Mouse (Mus musculus): Measurements from ENCODE around the gene Vwa5b2. TPM values are rescaled to one million over a fixed set of nuclear protein-coding genes. Genes with fewer than 3 reads are reported as not detected.

The Vwa5b2 gene
- polyA plus RNA-seq, 1 experiment from 2014 or later, result 0.83 TPM

DNA sequence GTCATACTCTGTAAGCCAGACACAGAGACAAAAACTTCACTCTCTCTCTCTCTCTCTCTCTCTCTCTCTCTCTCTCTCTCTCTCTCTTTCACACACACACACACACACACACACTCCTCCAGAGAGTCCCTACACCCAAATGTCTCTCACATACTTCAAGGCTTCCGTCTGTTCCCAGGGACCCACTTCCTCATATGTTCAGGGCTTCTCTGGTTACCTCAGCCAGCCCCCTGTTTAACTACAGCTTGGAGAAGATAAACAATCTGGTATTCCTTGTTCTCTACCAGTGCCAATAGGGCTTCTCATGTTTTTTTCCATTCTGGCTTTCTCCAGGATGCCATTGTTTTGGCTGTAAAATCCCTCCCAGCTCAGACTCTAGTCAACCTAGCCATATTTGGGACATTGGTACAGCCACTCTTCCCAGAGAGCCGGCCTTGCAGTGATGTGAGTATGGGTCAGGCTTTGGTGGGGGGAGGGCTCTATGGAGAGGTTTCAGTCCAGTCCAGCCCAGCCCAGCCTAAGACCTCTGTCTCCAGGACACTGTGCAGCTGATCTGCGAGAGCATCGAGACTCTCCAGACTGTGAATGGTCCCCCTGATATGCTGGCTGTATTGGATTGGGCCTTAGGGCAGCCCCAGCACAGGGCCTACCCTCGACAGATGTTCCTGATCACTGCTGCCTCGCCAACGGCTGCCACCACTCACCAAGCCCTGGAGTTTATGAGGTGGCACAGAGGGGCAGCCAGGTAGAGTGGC, 7.6 kb downstream of the Vwa5b2 start:
- ATAC-seq (ENCODE audit: low read depth), result peak; percentile 28; the same call in 1 of the 2 replicates
- WGBS (ENCODE audit: insufficient replicate concordance), result 35% methylated on average over 7 of the region's 7 CpGs

DNA sequence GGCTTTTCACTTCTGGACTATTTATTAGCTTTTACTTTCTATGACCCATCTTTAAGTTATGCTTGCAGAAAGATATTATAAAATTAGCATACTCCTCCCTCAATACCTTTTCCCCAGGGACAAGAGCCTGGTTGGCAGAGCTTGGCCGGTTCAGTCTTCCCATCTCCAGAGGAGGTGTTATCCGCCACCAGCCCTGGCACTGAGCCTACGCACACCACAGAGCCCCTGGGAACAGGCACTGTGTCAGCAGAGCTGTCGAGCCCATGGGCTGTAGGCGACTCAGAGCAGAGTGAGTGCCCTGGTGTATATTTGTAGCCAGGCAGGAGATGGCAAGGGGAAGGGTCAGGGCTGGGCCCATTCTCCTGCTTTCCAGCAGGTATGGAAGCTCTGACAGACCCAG, 11.2 kb downstream of the Vwa5b2 start:
- Histone ChIP-seq H3K27me3 (ENCODE audit: control insufficient read depth, insufficient read depth, low read depth, low read length) (no peaks in the 10 kb centered on the region), H3K4me1 (ENCODE audit: control insufficient read depth, low read depth, low read length) (peaks cover 14% of the 10 kb centered on the region), H3K27ac (ENCODE audit: low read length) (no peak overlapping the region), H3K36me3 (ENCODE audit: control insufficient read depth, insufficient read depth) (peaks cover 2% of the 10 kb centered on the region), H3K4me3 (ENCODE audit: low read depth, low read length) (no peak overlapping the region), H3K9ac (ENCODE audit: low read depth, low read length) (no peak overlapping the region), H3K9me3 (replicated peaks; ENCODE audit: control insufficient read depth, low read length) (no peaks in the 10 kb centered on the region), H3K4me2 (ENCODE audit: low read depth, low read length) (no peak overlapping the region)
- no peak for ATAC-seq (ENCODE audit: low read depth)
- WGBS (ENCODE audit: insufficient replicate concordance), result 69% methylated on average over 5 of the region's 5 CpGs

More for the DNA sequence above, 7.6 kb downstream of the Vwa5b2 start:
- Histone ChIP-seq H3K27me3 (ENCODE audit: control insufficient read depth, insufficient read depth, low read depth, low read length) (peaks cover 22% of the 10 kb centered on the region), H3K4me3 (ENCODE audit: low read depth, low read length) (no peak overlapping the region), H3K9ac (ENCODE audit: low read depth, low read length) (no peak overlapping the region), H3K9me3 (replicated peaks; ENCODE audit: control insufficient read depth, low read length) (no peaks in the 10 kb centered on the region), H3K4me2 (ENCODE audit: low read depth, low read length) (no peak overlapping the region), H3K4me1 (ENCODE audit: control insufficient read depth, low read depth, low read length) (peaks cover 28% of the 10 kb centered on the region), H3K36me3 (ENCODE audit: control insufficient read depth, insufficient read depth) (no peaks in the 10 kb centered on the region), H3K27ac (ENCODE audit: low read length) (no peak overlapping the region)

DNA sequence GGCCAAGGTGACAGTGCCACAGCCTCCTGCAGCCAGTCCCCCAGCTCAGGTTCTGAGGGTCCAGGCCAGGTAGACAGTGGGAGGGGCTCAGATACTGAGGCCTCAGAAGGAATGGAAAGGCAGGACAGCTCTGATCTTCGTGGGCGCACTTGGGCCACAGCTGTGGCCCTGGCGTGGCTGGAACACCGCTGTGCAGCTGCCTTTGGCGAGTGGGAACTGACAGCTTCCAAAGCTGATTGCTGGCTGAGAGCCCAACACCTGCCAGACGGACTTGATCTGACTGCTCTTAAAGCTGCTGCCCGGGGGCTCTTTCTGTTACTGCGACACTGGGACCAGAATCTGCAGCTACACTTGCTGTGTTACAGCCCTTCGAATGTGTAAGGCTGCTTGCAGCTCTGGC, 15.4 kb downstream of the Vwa5b2 start:
- H3K36me3 ChIP-seq (ENCODE audit: control insufficient read depth, insufficient read depth), result peaks cover 7% of the 10 kb centered on the region
- WGBS (ENCODE audit: insufficient replicate concordance), result 77% methylated on average over 9 of the region's 9 CpGs
- no peak for ATAC-seq (ENCODE audit: low read depth)

DNA sequence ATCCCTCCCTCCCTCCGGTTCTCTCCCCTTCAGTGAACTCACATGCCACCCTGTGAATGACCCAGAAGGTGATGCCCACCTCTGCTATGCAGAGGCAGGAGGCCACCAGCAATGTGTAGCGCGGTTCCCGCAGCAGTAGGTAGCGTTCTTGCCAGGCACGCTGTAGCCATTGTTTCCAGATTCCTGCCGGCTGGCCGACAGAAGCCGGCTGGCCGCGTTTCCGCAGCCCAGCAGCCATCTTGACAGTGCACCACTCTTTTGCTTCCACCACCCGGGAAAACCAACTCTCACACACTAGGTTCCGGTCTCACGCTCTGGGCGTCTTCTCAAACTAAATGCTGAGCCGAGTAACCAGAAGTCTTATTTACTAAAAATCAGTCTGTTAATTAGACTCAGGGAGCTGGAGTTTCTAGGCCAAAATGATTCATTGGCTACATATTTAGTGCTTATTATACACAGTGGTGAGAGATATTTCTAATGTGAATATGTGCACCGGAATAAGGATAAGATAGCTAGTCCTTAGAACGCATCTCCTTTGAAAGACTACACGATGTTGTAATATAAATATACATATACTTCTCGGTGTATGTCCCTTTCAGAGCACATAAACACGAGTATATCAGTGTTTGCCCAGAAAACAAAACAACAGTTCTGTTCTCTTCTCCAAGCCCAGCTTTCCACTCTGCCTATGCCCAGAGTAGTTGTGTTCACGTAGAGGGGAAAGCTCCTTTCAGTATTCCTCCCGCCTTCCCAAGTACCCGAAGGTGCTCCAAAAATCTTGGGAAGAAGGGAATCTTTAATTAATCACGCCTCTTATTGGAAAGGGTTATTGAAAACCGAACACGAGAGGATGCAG, 21.5 kb downstream of the Vwa5b2 start:
- Histone ChIP-seq H3K9ac (ENCODE audit: low read depth, low read length) (peak overlapping the region; percentile 72), H3K4me3 (ENCODE audit: low read depth, low read length) (peak overlapping the region; percentile 70), H3K4me1 (ENCODE audit: control insufficient read depth, low read depth, low read length) (peaks cover 17% of the 10 kb centered on the region), H3K4me2 (ENCODE audit: low read depth, low read length) (peak overlapping the region; percentile 96), H3K27me3 (ENCODE audit: control insufficient read depth, insufficient read depth, low read depth, low read length) (no peaks in the 10 kb centered on the region), H3K36me3 (ENCODE audit: control insufficient read depth, insufficient read depth) (peaks cover 4% of the 10 kb centered on the region; the same call in 1 of the 2 replicates), H3K9me3 (replicated peaks; ENCODE audit: control insufficient read depth, low read length) (no peaks in the 10 kb centered on the region), H3K27ac (ENCODE audit: low read length) (peak overlapping the region; percentile 68)
- under 1% methylated on average over 28 of the region's 28 CpGs for WGBS (ENCODE audit: insufficient replicate concordance)
- ATAC-seq (ENCODE audit: low read depth), result peak; percentile 50

More for the DNA sequence above, 15.4 kb downstream of the Vwa5b2 start:
- Histone ChIP-seq H3K4me2 (ENCODE audit: low read depth, low read length) (no peak overlapping the region), H3K4me3 (ENCODE audit: low read depth, low read length) (no peak overlapping the region), H3K27ac (ENCODE audit: low read length) (no peak overlapping the region), H3K4me1 (ENCODE audit: control insufficient read depth, low read depth, low read length) (peaks cover under 1% of the 10 kb centered on the region; the same call in 1 of the 2 replicates), H3K27me3 (ENCODE audit: control insufficient read depth, insufficient read depth, low read depth, low read length) (no peaks in the 10 kb centered on the region), H3K9me3 (replicated peaks; ENCODE audit: control insufficient read depth, low read length) (no peaks in the 10 kb centered on the region), H3K9ac (ENCODE audit: low read depth, low read length) (no peak overlapping the region)

DNA sequence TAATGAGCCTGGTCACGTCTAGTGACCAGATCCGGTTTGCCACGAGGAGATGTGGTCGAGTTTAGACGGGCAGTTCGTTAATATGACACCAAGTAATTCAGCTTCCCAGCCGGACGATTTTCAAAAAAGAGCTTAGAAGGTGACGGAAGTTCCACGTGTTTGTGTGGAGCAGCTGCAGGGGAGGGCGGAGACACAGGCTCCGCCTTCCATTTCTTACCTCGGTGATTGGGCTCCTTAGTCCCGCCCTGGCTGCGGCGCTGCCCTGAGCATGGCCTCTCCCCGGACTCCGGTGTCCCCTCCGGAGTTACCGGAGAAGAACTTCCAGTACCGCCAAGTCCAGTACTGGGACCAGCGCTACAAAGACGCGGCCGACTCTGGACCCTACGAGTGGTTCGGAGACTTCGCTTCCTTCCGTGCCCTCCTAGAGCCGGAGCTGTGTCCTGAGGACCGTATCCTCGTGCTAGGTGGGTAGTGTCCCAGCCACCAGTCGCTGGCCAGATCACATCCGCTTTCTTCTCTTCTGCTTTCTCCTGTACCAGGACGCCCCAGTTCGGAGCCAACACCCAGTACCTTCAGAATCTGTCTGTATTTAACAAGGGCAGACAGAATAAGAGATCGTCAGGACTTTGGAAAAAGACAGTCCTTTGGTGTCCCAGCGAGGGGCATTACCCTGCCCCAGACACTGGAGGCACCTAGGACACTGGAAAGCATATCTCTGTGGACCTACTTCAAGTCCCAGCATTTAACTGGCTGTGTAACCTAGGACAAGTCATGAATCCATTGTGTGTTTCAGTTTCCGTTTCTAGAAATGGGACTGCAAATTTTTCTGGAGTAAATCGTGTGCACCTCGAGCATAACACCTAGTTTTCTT, 22.3 kb downstream of the Vwa5b2 start, which contains the start of the genes Eef1akmt4, Gm49333 and Alg3:
Gene Eef1akmt4 (plus strand): TSS at position 237 of the 871 bp plus-strand sequence.
Gene Gm49333 (plus strand): TSS at position 254 of the 871 bp plus-strand sequence.
Gene Alg3 (minus strand): TSS at position 379 of the 871 bp plus-strand sequence.
- peaks cover 17% of the 10 kb centered on the region for H3K4me1 ChIP-seq (ENCODE audit: control insufficient read depth, low read depth, low read length)
- H3K9ac ChIP-seq (ENCODE audit: low read depth, low read length), result peak within 1 kb of the TSS; percentile 75
- peaks cover 4% of the 10 kb centered on the region; the same call in 1 of the 2 replicates for H3K36me3 ChIP-seq (ENCODE audit: control insufficient read depth, insufficient read depth)
- peak; percentile 99 for ATAC-seq (ENCODE audit: low read depth)
- H3K27ac ChIP-seq (ENCODE audit: low read length), result peak within 1 kb of the TSS; percentile 68
- WGBS (ENCODE audit: insufficient replicate concordance), result 1% methylated on average over 41 of the region's 41 CpGs
- H3K4me3 ChIP-seq (ENCODE audit: low read depth, low read length), result peak within 1 kb of the TSS; percentile 70
- H3K27me3 ChIP-seq (ENCODE audit: control insufficient read depth, insufficient read depth, low read depth, low read length), result no peaks in the 10 kb centered on the region
- H3K4me2 ChIP-seq (ENCODE audit: low read depth, low read length), result peak within 1 kb of the TSS; percentile 96
- no peaks in the 10 kb centered on the region for H3K9me3 ChIP-seq (replicated peaks; ENCODE audit: control insufficient read depth, low read length)

DNA sequence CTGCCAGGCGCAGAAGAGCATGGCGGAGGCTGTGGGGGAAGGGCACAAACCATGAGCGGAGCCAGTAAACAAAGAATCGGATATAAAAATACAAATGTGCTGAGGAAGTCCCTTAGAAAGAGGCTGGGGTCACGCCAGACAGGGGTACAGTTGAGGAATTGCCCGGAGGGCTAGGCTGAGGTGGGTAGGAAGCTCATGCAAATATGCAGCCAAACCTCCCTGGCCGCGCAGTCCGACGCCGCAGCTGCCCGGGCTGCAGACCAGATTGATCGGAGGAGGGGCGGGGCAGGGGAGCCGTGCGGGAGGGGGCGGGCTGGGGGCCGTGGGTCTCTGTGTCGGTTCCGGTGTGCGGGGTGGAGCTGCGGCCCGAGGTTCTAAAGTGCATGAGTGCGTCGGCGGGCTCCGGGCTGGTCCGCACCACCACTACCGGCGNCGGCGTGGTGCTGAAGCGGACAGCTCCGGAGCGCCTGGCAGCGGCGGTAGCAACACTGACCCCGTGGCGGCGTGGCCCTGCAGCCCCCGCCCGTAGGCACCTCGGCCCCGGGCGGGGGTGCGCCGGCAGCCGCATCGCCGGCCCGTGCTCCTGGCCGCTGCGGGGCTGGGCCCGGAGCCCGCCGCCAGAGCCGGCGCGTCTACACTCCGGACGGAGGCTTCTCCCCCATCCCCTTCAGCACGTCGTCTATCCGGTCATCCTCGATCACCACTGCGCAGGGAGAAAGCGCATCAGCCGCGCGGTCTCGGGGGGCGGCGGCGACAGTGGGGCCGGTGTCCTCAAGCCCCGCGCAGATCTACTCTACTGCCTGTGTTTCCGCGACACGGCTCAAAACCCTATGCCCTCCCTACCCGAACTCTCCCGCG, 30.5 kb downstream of the Vwa5b2 start:
- 4% methylated on average over 77 of the region's 83 CpGs for WGBS (ENCODE audit: insufficient replicate concordance)
- Histone ChIP-seq H3K27ac (ENCODE audit: low read length) (no peak overlapping the region), H3K36me3 (ENCODE audit: control insufficient read depth, insufficient read depth) (no peaks in the 10 kb centered on the region), H3K4me2 (ENCODE audit: low read depth, low read length) (peak overlapping the region; percentile 97), H3K27me3 (ENCODE audit: control insufficient read depth, insufficient read depth, low read depth, low read length) (peaks cover 67% of the 10 kb centered on the region), H3K4me3 (ENCODE audit: low read depth, low read length) (peak overlapping the region; percentile 45), H3K9ac (ENCODE audit: low read depth, low read length) (no peak overlapping the region), H3K9me3 (replicated peaks; ENCODE audit: control insufficient read depth, low read length) (no peaks in the 10 kb centered on the region), H3K4me1 (ENCODE audit: control insufficient read depth, low read depth, low read length) (peaks cover 29% of the 10 kb centered on the region)
- peak; percentile 7; the same call in 1 of the 2 replicates for ATAC-seq (ENCODE audit: low read depth)

DNA sequence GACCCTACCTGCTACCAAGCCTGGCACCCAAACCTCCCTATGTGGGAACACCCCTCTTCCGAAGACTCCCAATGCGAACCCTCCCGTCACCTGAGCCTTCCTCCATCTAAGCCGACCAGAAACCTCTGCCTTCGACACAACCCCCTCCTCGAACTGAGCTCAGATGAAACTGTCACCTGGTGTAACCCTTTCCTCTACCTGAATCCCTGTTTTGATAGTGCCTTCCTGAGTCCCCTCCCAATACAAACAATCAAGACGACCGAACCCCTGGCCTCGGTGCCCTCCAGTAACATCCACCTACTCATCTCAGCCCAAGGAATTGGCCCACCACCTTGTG, 31.1 kb downstream of the Vwa5b2 start:
- H3K9me3 ChIP-seq (replicated peaks; ENCODE audit: control insufficient read depth, low read length), result no peaks in the 10 kb centered on the region
- 0 out of 2 replicates have a peak, but pooled peaks have one; percentile 1 for ATAC-seq (ENCODE audit: low read depth)
- H3K27ac ChIP-seq (ENCODE audit: low read length), result no peak overlapping the region
- H3K4me2 ChIP-seq (ENCODE audit: low read depth, low read length), result peak overlapping the region; percentile 97
- 1% methylated on average over 9 of the region's 9 CpGs for WGBS (ENCODE audit: insufficient replicate concordance)
- H3K9ac ChIP-seq (ENCODE audit: low read depth, low read length), result no peak overlapping the region
- H3K4me3 ChIP-seq (ENCODE audit: low read depth, low read length), result peak overlapping the region; percentile 72
- no peaks in the 10 kb centered on the region for H3K36me3 ChIP-seq (ENCODE audit: control insufficient read depth, insufficient read depth)
- H3K4me1 ChIP-seq (ENCODE audit: control insufficient read depth, low read depth, low read length), result peaks cover 29% of the 10 kb centered on the region
- H3K27me3 ChIP-seq (ENCODE audit: control insufficient read depth, insufficient read depth, low read depth, low read length), result peaks cover 67% of the 10 kb centered on the region
